Mouse (Mus musculus) layer of hippocampus, adult 2 months (tissue): ENCODE results near the gene Ddx46. TPM values are rescaled to one million over a fixed set of nuclear protein-coding genes. Genes with fewer than 3 reads are reported as not detected.
A peak's percentile ranks its signal among the peaks of the same experiment; 100 is the strongest.

Source experiments
- DNase-seq, 2 experiments: peaks; one replicate each; pipeline ENCODE4 v3.0.0; 2022; ENCODE audit warnings: low spot score in 2 of 2
- H3K27ac ChIP-seq: fragments of 200-600 bp; 2 replicates; pipeline ENCODE4 v1.8.1; 2022
- H3K4me3 ChIP-seq: fragments of 200-600 bp; 2 replicates; pipeline ENCODE4 v1.8.1; 2022; ENCODE audit warnings: mild to moderate bottlenecking
- CTCF ChIP-seq: fragments of 200-600 bp; conservative IDR thresholded peaks from 2 replicates; pipeline ENCODE4 v1.8.1; 2022; ENCODE audit warnings: antibody characterized with exemption, mild to moderate bottlenecking, moderate library complexity
- total RNA-seq, 2 experiments: library from RNA; stranded (reverse); gene quantifications; 2 replicates each; pipeline ENCODE4 v1.2.3; 2021

Ddx46 gene
- total RNA-seq, 2 experiments from 2014 or later, result 50.8 to 54.8 TPM

- no peak for TF ChIP-seq CTCF
- DNase-seq, result peak; percentile 82 to 90
- H3K27ac ChIP-seq, result peak within 1 kb of the TSS; percentile 96
These were observed 79.8 kb downstream of the Ddx46 start, which contains the start of gene Txndc15 for GRCm38 (mm10) chr13:55714501-55715166. TSS of gene Txndc15 (plus strand) at chr13:55714650.

GRCm38 (mm10) chr13:55715167-55715512, 80.3 kb downstream of the Ddx46 start:
- Histone ChIP-seq H3K27ac (peak overlapping the region; percentile 96), H3K4me3 (peak overlapping the region; percentile 78)
- TF ChIP-seq CTCF, result no peak
- DNase-seq, result no peak

More at GRCm38 (mm10) chr13:55714501-55715166, 79.8 kb downstream of the Ddx46 start, which contains the start of gene Txndc15:
- peak within 1 kb of the TSS; percentile 78 for H3K4me3 ChIP-seq

- Histone ChIP-seq H3K4me3 (peak overlapping the region; percentile 78), H3K27ac (no peak overlapping the region)
- no peak for DNase-seq
- TF ChIP-seq CTCF, result no peak
These were observed 81.2 kb downstream of the Ddx46 start for GRCm38 (mm10) chr13:55715908-55716510.

- Histone ChIP-seq H3K4me3 (no peak overlapping the region), H3K27ac (no peak overlapping the region)
- TF ChIP-seq CTCF, result no peak
- no peak for DNase-seq
These were observed 86.7 kb downstream of the Ddx46 start for GRCm38 (mm10) chr13:55721516-55721915.

- no peak overlapping the region for H3K4me3 ChIP-seq
- no peak for DNase-seq
- no peak for TF ChIP-seq CTCF
- no peak overlapping the region for H3K27ac ChIP-seq
These were observed 87.2 kb downstream of the Ddx46 start for GRCm38 (mm10) chr13:55721995-55722394.

- TF ChIP-seq CTCF, result peak; percentile 69
- Histone ChIP-seq H3K4me3 (peak overlapping the region; percentile 89), H3K27ac (peak overlapping the region; percentile 96)
- no peak for DNase-seq
These were observed 91.8 kb downstream of the Ddx46 start for GRCm38 (mm10) chr13:55726598-55727119.

GRCm38 (mm10) chr13:55727120-55727838, 92.5 kb downstream of the Ddx46 start, which contains the start of gene Pcbd2:
TSS of gene Pcbd2 (plus strand) at chr13:55727368.
- DNase-seq, result peak; percentile 75 to 78
- H3K27ac ChIP-seq, result peak within 1 kb of the TSS; percentile 96
- H3K4me3 ChIP-seq, result peak within 1 kb of the TSS; percentile 89
- TF ChIP-seq CTCF, result no peak

- peak overlapping the region; percentile 89 for H3K4me3 ChIP-seq
- peak overlapping the region; percentile 96 for H3K27ac ChIP-seq
- TF ChIP-seq CTCF, result peak; percentile 83
- DNase-seq, result peak; percentile 61 to 78
These were observed 93.0 kb downstream of the Ddx46 start for GRCm38 (mm10) chr13:55727839-55728238.

GRCm38 (mm10) chr13:55730716-55731115, 95.9 kb downstream of the Ddx46 start:
- Histone ChIP-seq H3K27ac (no peak overlapping the region), H3K4me3 (no peak overlapping the region)
- DNase-seq, result no peak
- no peak for TF ChIP-seq CTCF

Other genes starting within 250 kb of the Ddx46 start
- under 1 TPM in 1 of 2 experiments, not detected in 1; 0.15 TPM for gene Slc34a1, start 236.8 kb upstream of the Ddx46 start, total RNA-seq
- not detected for gene Pfn3, start 219.8 kb upstream of the Ddx46 start, total RNA-seq
- under 1 TPM; 0.44 to 0.93 TPM for gene F12, start 208.2 kb upstream of the Ddx46 start, total RNA-seq
- 10 to 100 TPM; 64.8 to 65.8 TPM for gene Grk6, start 190.0 kb upstream of the Ddx46 start, total RNA-seq
- gene Prr7, start 170.8 kb upstream of the Ddx46 start, total RNA-seq, result 10 to 100 TPM; 83.0 to 84.5 TPM
- gene Dbn1, start 146.9 kb upstream of the Ddx46 start, total RNA-seq, result 100 to 1,000 TPM; 396 to 403 TPM
- gene Pdlim7, start 121.4 kb upstream of the Ddx46 start, total RNA-seq, result 10 to 100 TPM; 97.4 to 99.9 TPM
- gene Dok3, start 105.7 kb upstream of the Ddx46 start, total RNA-seq, result 10 to 100 TPM; 12.2 to 13.7 TPM
- gene Ddx41, start 98.4 kb upstream of the Ddx46 start, total RNA-seq, result 10 to 100 TPM; 56.2 to 60.6 TPM
- gene Fam193b, start 63.9 kb upstream of the Ddx46 start, total RNA-seq, result 10 to 100 TPM; 95.3 to 97.7 TPM
- 100 to 1,000 TPM; 133 to 138 TPM for gene Tmed9, start 61.3 kb upstream of the Ddx46 start, total RNA-seq
- 10 to 100 TPM; 22.8 to 24.3 TPM for gene B4galt7, start 35.1 kb upstream of the Ddx46 start, total RNA-seq
- 10 to 100 TPM; 38.7 to 50.2 TPM for gene Caml, start 12.0 kb upstream of the Ddx46 start, total RNA-seq
- 10 to 100 TPM; 75.1 to 75.5 TPM for gene B230219D22Rik, start 58.1 kb downstream of the Ddx46 start, total RNA-seq
- 10 to 100 TPM; 68.6 to 69.0 TPM for gene Txndc15, start 79.6 kb downstream of the Ddx46 start, total RNA-seq
- 10 to 100 TPM; 33.2 to 35.2 TPM for gene Pcbd2, start 92.3 kb downstream of the Ddx46 start, total RNA-seq
- under 1 TPM in 1 of 2 experiments, not detected in 1; 0.27 TPM for gene Catsper3, start 149.5 kb downstream of the Ddx46 start, total RNA-seq
- not detected for gene Pitx1, start 201.2 kb downstream of the Ddx46 start, total RNA-seq